19 mouse cellular contexts compared by ENCODE assay signal in the genomic region with DNA sequence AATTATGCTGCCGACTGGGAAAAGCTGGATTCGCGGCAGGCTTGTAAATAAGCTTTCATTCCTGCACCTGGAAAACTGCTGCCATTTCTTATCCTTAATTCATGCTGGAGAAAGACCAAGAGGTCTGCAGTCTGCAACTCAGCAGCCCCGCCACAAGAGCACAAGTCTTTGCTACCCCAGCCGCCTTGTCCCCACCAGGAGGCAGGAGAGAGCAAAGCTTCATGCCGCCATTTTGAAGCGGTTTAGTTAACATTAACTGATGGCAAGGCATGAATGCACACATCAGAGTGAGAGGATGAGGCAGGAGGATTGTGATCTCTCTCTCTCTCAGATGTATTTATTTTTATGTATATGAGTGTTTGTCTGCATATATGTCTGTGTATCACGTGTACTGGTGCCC. TPM values are rescaled to one million over a fixed set of nuclear protein-coding genes. Genes with fewer than 3 reads are reported as not detected.
A peak's percentile ranks its signal among the peaks of the same experiment; 100 is the strongest.
DNase-seq lines count a peak whose midpoint lies in the region; ATAC-seq and TF ChIP-seq lines count a peak whose summit lies in the region.
"Had no signal": no experiment of that assay in that cellular context is flagged by ENCODE, and none has a peak within 500 bp of the region (broad histone marks: within the 10 kb centered on the region; RNA-seq: fewer than 3 reads in every experiment).

No protein-coding gene starts in this region.

- H3K27ac ChIP-seq in heart, adult 2 months, result no peak overlapping the region
- no peak overlapping the region for H3K27ac ChIP-seq in liver, embryonic 14.5 days
- H3K27ac ChIP-seq in liver, embryonic 12.5 days, result no peak overlapping the region
- no peak overlapping the region for H3K27ac ChIP-seq in ES-Bruce4 (ENCODE audit: insufficient read depth, low read length)
- H3K27ac ChIP-seq in small intestine, adult 2 months (ENCODE audit: insufficient read depth, low read depth, low read length), result 0 out of 2 replicates have a peak overlapping the region, but pooled peaks have one; percentile 7
- H3K27ac ChIP-seq: hindbrain, embryonic 14.5 days; limb, embryonic 12.5 days; macrophage; midbrain, embryonic 12.5 days had no signal

- no peak for TF ChIP-seq EP300 in heart, adult 2 months (IDR thresholded peaks at IDR 0.05; ENCODE audit: insufficient read depth, low read depth, low read length)
- no peak for TF ChIP-seq EP300 in liver, embryonic 14.5 days (IDR thresholded peaks at IDR 0.05; ENCODE audit: low read depth)
- TF ChIP-seq EP300 in ES-Bruce4 (IDR thresholded peaks at IDR 0.05; ENCODE audit: insufficient read depth, low read depth, low read length), result no peak

- H3K9ac ChIP-seq in heart, adult 2 months (ENCODE audit: low read depth, low read length), result no peak overlapping the region
- H3K9ac ChIP-seq in liver, embryonic 14.5 days (replicated peaks), result no peak overlapping the region
- H3K9ac ChIP-seq in liver, embryonic 12.5 days, result no peak overlapping the region
- 0 out of 2 replicates have a peak overlapping the region, but pooled peaks have one; percentile 22 for H3K9ac ChIP-seq in ES-Bruce4 (ENCODE audit: low read depth, poor library complexity, severe bottlenecking)
- H3K9ac ChIP-seq: hindbrain, embryonic 14.5 days; limb, embryonic 12.5 days; midbrain, embryonic 12.5 days had no signal

- H3K9me3 ChIP-seq in liver, embryonic 14.5 days (ENCODE audit: control insufficient read depth, low read length), result no peaks in the 10 kb centered on the region
- H3K9me3 ChIP-seq in liver, embryonic 12.5 days (replicated peaks), result no peaks in the 10 kb centered on the region
- H3K9me3 ChIP-seq in ES-Bruce4 (replicated peaks; ENCODE audit: control insufficient read depth, insufficient read depth, low read length, poor library complexity, severe bottlenecking), result peaks cover 3% of the 10 kb centered on the region; the same call in 1 of the 2 replicates
- H3K9me3 ChIP-seq: midbrain, embryonic 12.5 days had no signal

- H3K27me3 ChIP-seq in heart, adult 2 months (ENCODE audit: control insufficient read depth, insufficient read depth, low read length), result no peaks in the 10 kb centered on the region
- no peaks in the 10 kb centered on the region for H3K27me3 ChIP-seq in liver, embryonic 14.5 days (ENCODE audit: control insufficient read depth, insufficient read depth, low read length)
- no peaks in the 10 kb centered on the region for H3K27me3 ChIP-seq in liver, embryonic 12.5 days (replicated peaks)
- H3K27me3 ChIP-seq in ES-Bruce4 (ENCODE audit: control insufficient read depth, insufficient read depth, low read length, poor library complexity, severe bottlenecking), result no peaks in the 10 kb centered on the region
- H3K27me3 ChIP-seq in small intestine, adult 2 months (ENCODE audit: control insufficient read depth, insufficient read depth, low read length), result no peaks in the 10 kb centered on the region
- H3K27me3 ChIP-seq: limb, embryonic 12.5 days; midbrain, embryonic 12.5 days had no signal

- peaks cover 2% of the 10 kb centered on the region; the same call in 1 of the 2 replicates for H3K36me3 ChIP-seq in heart, adult 2 months (ENCODE audit: control insufficient read depth, insufficient read depth, low read length)
- peaks cover 3% of the 10 kb centered on the region; the same call in 1 of the 2 replicates for H3K36me3 ChIP-seq in liver, embryonic 14.5 days (replicated peaks; ENCODE audit: control insufficient read depth, insufficient read depth, low read depth)
- H3K36me3 ChIP-seq in liver, embryonic 12.5 days, result peaks cover 46% of the 10 kb centered on the region
- peaks cover 2% of the 10 kb centered on the region; the same call in 1 of the 2 replicates for H3K36me3 ChIP-seq in ES-Bruce4 (ENCODE audit: control insufficient read depth, insufficient read depth, low read length, poor library complexity, severe bottlenecking)
- H3K36me3 ChIP-seq in small intestine, adult 2 months (ENCODE audit: control insufficient read depth, insufficient read depth, low read length), result peaks cover 26% of the 10 kb centered on the region

- no peaks in the 10 kb centered on the region for H3K4me1 ChIP-seq in heart, adult 2 months (ENCODE audit: control insufficient read depth, insufficient read depth, low read length)
- no peaks in the 10 kb centered on the region for H3K4me1 ChIP-seq in liver, embryonic 14.5 days (replicated peaks; ENCODE audit: control insufficient read depth in 2 of 2, insufficient read depth in 2 of 2, low read length in 1 of 2)
- H3K4me1 ChIP-seq in liver, embryonic 12.5 days, result no peaks in the 10 kb centered on the region
- no peaks in the 10 kb centered on the region for H3K4me1 ChIP-seq in ES-Bruce4 (ENCODE audit: control insufficient read depth, insufficient read depth, low read length)
- no peaks in the 10 kb centered on the region for H3K4me1 ChIP-seq in small intestine, adult 2 months (ENCODE audit: control insufficient read depth, insufficient read depth, insufficient read length, low read length)
- H3K4me1 ChIP-seq: limb, embryonic 12.5 days; midbrain, embryonic 12.5 days had no signal

- no peaks in the 10 kb centered on the region for H3K79me2 ChIP-seq in heart, adult 2 months (replicated peaks; ENCODE audit: control insufficient read depth, insufficient read depth, low read length)

- ATAC-seq in liver, embryonic 14.5 days (ENCODE audit: insufficient read depth), result no peak
- no peak for ATAC-seq in liver, embryonic 12.5 days

- H3K4me3 ChIP-seq in heart, adult 2 months, result no peak overlapping the region
- H3K4me3 ChIP-seq in liver, embryonic 14.5 days (ENCODE audit: insufficient read depth in 1 of 2, low read depth in 2 of 2, low read length in 2 of 2), result no peak overlapping the region
- no peak overlapping the region for H3K4me3 ChIP-seq in liver, embryonic 12.5 days
- H3K4me3 ChIP-seq in ES-Bruce4 (ENCODE audit: low read depth, low read length), result no peak overlapping the region
- no peak overlapping the region for H3K4me3 ChIP-seq in small intestine, adult 2 months (ENCODE audit: low read depth, low read length)
- H3K4me3 ChIP-seq: limb, embryonic 12.5 days; midbrain, embryonic 12.5 days; myocyte had no signal

- no peak for DNase-seq in heart, adult 2 months
- no peak for DNase-seq in heart, adult 18-20 months
- DNase-seq in liver, embryonic 14.5 days (ENCODE audit: low read depth in 3 of 3, low spot score in 3 of 3), result no peak
- DNase-seq in urinary bladder, postnatal 25 days (ENCODE audit: low spot score), result no peak
- DNase-seq in left cerebral cortex, postnatal 25 days (ENCODE audit: low spot score in 2 of 2), result no peak
- DNase-seq: adrenal gland, postnatal 25 days; cerebellum, adult 2 months; gastrocnemius, postnatal 25 days; heart, postnatal 14 days; kidney, adult 2 months had no signal

- no peak overlapping the region for H3K4me2 ChIP-seq in liver, embryonic 14.5 days (ENCODE audit: low read depth)
- no peak overlapping the region for H3K4me2 ChIP-seq in liver, embryonic 12.5 days
- H3K4me2 ChIP-seq: heart, embryonic 11.5 days; hindbrain, embryonic 14.5 days; limb, embryonic 12.5 days; midbrain, embryonic 12.5 days had no signal

- no peak for TF ChIP-seq POLR2A in heart, adult 2 months (IDR thresholded peaks at IDR 0.05; ENCODE audit: insufficient read depth, low read depth, low read length)
- TF ChIP-seq POLR2A in ES-Bruce4 (IDR thresholded peaks at IDR 0.05; ENCODE audit: insufficient read depth, low read length), result no peak
- TF ChIP-seq POLR2A in small intestine, adult 2 months (IDR thresholded peaks at IDR 0.05; ENCODE audit: low read depth, low read length), result no peak

- intact Hi-C loops in heart, adult 2 months (cut with DNase I), result no loop called here
- intact Hi-C loops in left cerebral cortex, postnatal 25 days (cut with DNase I), result no loop called here

- WGBS in heart, adult 2 months, result 85% methylated on average over 8 of the region's 8 CpGs
- WGBS in liver, embryonic 14.5 days (ENCODE audit: insufficient replicate concordance), result 84% methylated on average over 8 of the region's 8 CpGs
- WGBS in liver, embryonic 12.5 days (ENCODE audit: insufficient replicate concordance), result 81% methylated on average over 8 of the region's 8 CpGs
- WGBS in small intestine, adult 2 months, result 79% methylated on average over 8 of the region's 8 CpGs

- 0 out of 2 replicates have a peak, but pooled peaks have one; percentile 11 for TF ChIP-seq CTCF in heart, adult 2 months (IDR thresholded peaks at IDR 0.05)
- peak; percentile 48 for TF ChIP-seq CTCF in liver, embryonic 14.5 days (IDR thresholded peaks at IDR 0.05; ENCODE audit: low read depth)
- peak; percentile 58 for TF ChIP-seq CTCF in ES-Bruce4 (IDR thresholded peaks at IDR 0.05; ENCODE audit: low read depth, low read length)
- peak; percentile 34; the same call in 1 of the 2 replicates for TF ChIP-seq CTCF in small intestine, adult 2 months (IDR thresholded peaks at IDR 0.05; ENCODE audit: extremely low read depth, insufficient read length, insufficient replicate concordance, low read depth, low read length)

RNA-seq across cellular contexts. Expression of gene Bcap29, which starts 14.4 kb away (rescaled TPM):
- 10 to 100 TPM; 30.9 to 34.3 TPM for total RNA-seq in heart, adult 2 months (2021)
- 7.9 and 22.0 TPM in 2 replicates for polyA plus RNA-seq in heart, adult 2 months (2012; rRNA removed)
- 10 to 100 TPM; 32.2 to 39.2 TPM for total RNA-seq in heart, adult 18-20 months (2021)
- 4.8 and 8.5 TPM in 2 replicates for polyA plus RNA-seq in liver, embryonic 14.5 days (2012; rRNA removed)
- 29.7 and 32.8 TPM in 2 replicates for polyA plus RNA-seq in liver, embryonic 14.5 days (2014; fragmentation: Nextera tagmentation; extraction: Ambion mirVana)
- 41.9 and 42.5 TPM in 2 replicates for polyA plus RNA-seq in liver, embryonic 12.5 days (2016; fragmentation: Nextera tagmentation; extraction: Ambion mirVana)
- polyA plus RNA-seq in ES-Bruce4 (2011; ENCODE audit: insufficient read depth, insufficient read length, low read depth, missing spikeins), result 33.1 and 33.2 TPM in 2 replicates
- 0.39 and 0.56 TPM in 2 replicates for polyA plus RNA-seq in small intestine, adult 2 months (2012; rRNA removed)
- total RNA-seq in left cerebral cortex, postnatal 25 days (2021), result 10 to 100 TPM; 34.8 to 37.2 TPM

RNA-seq across cellular contexts. Expression of gene Dus4l, which starts 34.5 kb away (rescaled TPM):
- 1 to 10 TPM; 7.9 to 8.8 TPM for total RNA-seq in heart, adult 2 months (2021)
- 3.3 and 5.9 TPM in 2 replicates for polyA plus RNA-seq in heart, adult 2 months (2012; rRNA removed)
- total RNA-seq in heart, adult 18-20 months (2021), result 1 to 10 TPM; 5.9 to 8.0 TPM
- polyA plus RNA-seq in liver, embryonic 14.5 days (2012; rRNA removed), result 2.4 and 5.1 TPM in 2 replicates
- 3.7 and 4.9 TPM in 2 replicates for polyA plus RNA-seq in liver, embryonic 14.5 days (2014; fragmentation: Nextera tagmentation; extraction: Ambion mirVana)
- polyA plus RNA-seq in liver, embryonic 12.5 days (2016; fragmentation: Nextera tagmentation; extraction: Ambion mirVana), result 6.1 and 6.7 TPM in 2 replicates
- 23.0 and 23.9 TPM in 2 replicates for polyA plus RNA-seq in ES-Bruce4 (2011; ENCODE audit: insufficient read depth, insufficient read length, low read depth, missing spikeins)
- 0.48 and 1.8 TPM in 2 replicates for polyA plus RNA-seq in small intestine, adult 2 months (2012; rRNA removed)
- total RNA-seq in left cerebral cortex, postnatal 25 days (2021), result 1 to 10 TPM; 8.7 to 8.9 TPM

RNA-seq across cellular contexts. Expression of gene Cog5, which starts 34.6 kb away (rescaled TPM):
- total RNA-seq in heart, adult 2 months (2021), result 10 to 100 TPM; 55.8 to 58.3 TPM
- 24.7 and 48.2 TPM in 2 replicates for polyA plus RNA-seq in heart, adult 2 months (2012; rRNA removed)
- 10 to 100 TPM; 54.5 to 60.3 TPM for total RNA-seq in heart, adult 18-20 months (2021)
- 4.9 and 6.0 TPM in 2 replicates for polyA plus RNA-seq in liver, embryonic 14.5 days (2012; rRNA removed)
- polyA plus RNA-seq in liver, embryonic 14.5 days (2014; fragmentation: Nextera tagmentation; extraction: Ambion mirVana), result 7.8 and 9.0 TPM in 2 replicates
- polyA plus RNA-seq in liver, embryonic 12.5 days (2016; fragmentation: Nextera tagmentation; extraction: Ambion mirVana), result 12.7 and 13.3 TPM in 2 replicates
- polyA plus RNA-seq in ES-Bruce4 (2011; ENCODE audit: insufficient read depth, insufficient read length, low read depth, missing spikeins), result 50.6 and 53.6 TPM in 2 replicates
- polyA plus RNA-seq in small intestine, adult 2 months (2012; rRNA removed), result 5.7 and 7.3 TPM in 2 replicates
- total RNA-seq in left cerebral cortex, postnatal 25 days (2021), result 10 to 100 TPM; 37.4 to 43.5 TPM
